Mouse (Mus musculus) testis, adult 2 months (tissue): ENCODE data around the gene Rbfox2.

Experiments
- CTCF ChIP-seq: fragments of 200-500 bp; IDR thresholded peaks from 2 replicates; pipeline ENCODE4 v1.5.1; 2012; ENCODE audit warnings: low read depth, mild to moderate bottlenecking, inconsistent platforms, low read length, moderate library complexity; ENCODE audit not compliant: control insufficient read depth, insufficient read depth, insufficient replicate concordance
- POLR2A ChIP-seq: fragments of 200-500 bp; IDR thresholded peaks from 2 replicates; pipeline ENCODE4 v1.6.1; 2012; ENCODE audit warnings: low read depth, mild to moderate bottlenecking, inconsistent platforms, low read length, moderate library complexity; ENCODE audit not compliant: control insufficient read depth

DNA sequence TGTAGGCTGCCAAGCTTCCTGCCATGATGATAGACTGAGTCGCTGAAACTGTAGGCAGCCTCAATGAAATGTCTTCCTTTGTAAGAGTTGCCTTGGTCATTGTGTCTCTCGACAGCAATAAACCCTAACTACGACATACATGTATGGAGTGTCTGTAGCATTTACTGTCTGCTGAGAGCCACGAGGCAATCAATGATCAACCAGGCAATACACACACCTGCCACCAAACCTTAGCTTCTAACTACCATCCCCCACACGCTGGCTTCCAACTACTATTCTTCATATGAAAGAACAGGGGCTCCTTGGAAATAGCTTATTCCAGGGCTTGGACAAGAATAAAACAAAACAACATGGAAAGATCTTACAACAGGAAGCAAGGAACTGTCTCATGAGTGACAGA, 42.5 kb downstream of the Rbfox2 start:
- no peak for TF ChIP-seq CTCF
- no peak for TF ChIP-seq POLR2A
